Mouse (Mus musculus) cerebellum, adult 2 months (tissue): ENCODE data around the gene Ttn.

ENCODE experiments used
- CTCF ChIP-seq: fragments of 200-500 bp; IDR thresholded peaks from 2 replicates; pipeline ENCODE4 v1.5.1; 2011; ENCODE audit warnings: low read depth, mild to moderate bottlenecking, control low read depth, low read length, moderate library complexity, borderline replicate concordance; ENCODE audit not compliant: insufficient read depth
- POLR2A ChIP-seq: fragments of 200-500 bp; IDR thresholded peaks from 2 replicates; pipeline ENCODE4 v1.6.1; 2011; ENCODE audit warnings: low read length, control low read depth, borderline replicate concordance; ENCODE audit not compliant: insufficient read depth

GRCm38 (mm10) chr2:76908705-76909457 is 73.5 kb downstream of the Ttn start:
- no peak for TF ChIP-seq POLR2A
- TF ChIP-seq CTCF, result no peak
